Mouse (Mus musculus): Measurements from ENCODE around the gene Gdap1l1. TPM values are rescaled to one million over a fixed set of nuclear protein-coding genes. Genes with fewer than 3 reads are reported as not detected.

Gdap1l1 gene
- polyA plus RNA-seq, 1 experiment from 2014 or later = 5.0 TPM

- 0 out of 2 replicates have a peak overlapping the region, but pooled peaks have one; percentile 31 for H3K9ac ChIP-seq (ENCODE audit: low read depth, low read length)
- peaks cover 9% of the 10 kb centered on the region for H3K27me3 ChIP-seq (replicated peaks; ENCODE audit: control insufficient read depth, insufficient read depth, low read length)
- WGBS = 1% methylated on average over 30 of the region's 30 CpGs
- H3K4me1 ChIP-seq (ENCODE audit: control insufficient read depth, insufficient read depth, low read length) = peaks cover 6% of the 10 kb centered on the region; the same call in 1 of the 2 replicates
- H3K4me3 ChIP-seq (ENCODE audit: low read length) = peak overlapping the region; percentile 39
- no peak overlapping the region for H3K27ac ChIP-seq (ENCODE audit: low read length)
- no peaks in the 10 kb centered on the region for H3K9me3 ChIP-seq (ENCODE audit: control insufficient read depth, low read length)
- peak overlapping the region; percentile 50 for H3K4me2 ChIP-seq (ENCODE audit: low read depth, low read length)
- no peak; the same call in 1 of the 2 replicates for ATAC-seq
- H3K36me3 ChIP-seq (ENCODE audit: control insufficient read depth, insufficient read depth, low read length) = no peaks in the 10 kb centered on the region
These were observed 559 bp downstream of the Gdap1l1 start for GRCm38 (mm10) chr2:163438619-163439451.

- 0 out of 2 replicates have a peak overlapping the region, but pooled peaks have one; percentile 50 for H3K4me2 ChIP-seq (ENCODE audit: low read depth, low read length)
- 42% methylated on average over 1 of the region's 1 CpGs for WGBS
- no peaks in the 10 kb centered on the region for H3K9me3 ChIP-seq (ENCODE audit: control insufficient read depth, low read length)
- peaks cover 6% of the 10 kb centered on the region; the same call in 1 of the 2 replicates for H3K4me1 ChIP-seq (ENCODE audit: control insufficient read depth, insufficient read depth, low read length)
- no peak overlapping the region for H3K9ac ChIP-seq (ENCODE audit: low read depth, low read length)
- H3K4me3 ChIP-seq (ENCODE audit: low read length) = no peak overlapping the region
- no peak for ATAC-seq
- H3K36me3 ChIP-seq (ENCODE audit: control insufficient read depth, insufficient read depth, low read length) = no peaks in the 10 kb centered on the region
- H3K27ac ChIP-seq (ENCODE audit: low read length) = no peak overlapping the region
- H3K27me3 ChIP-seq (replicated peaks; ENCODE audit: control insufficient read depth, insufficient read depth, low read length) = peaks cover 9% of the 10 kb centered on the region
These were observed 1.2 kb downstream of the Gdap1l1 start for GRCm38 (mm10) chr2:163439488-163439887.

GRCm38 (mm10) chr2:163443543-163443942, 5.3 kb downstream of the Gdap1l1 start:
- H3K36me3 ChIP-seq (ENCODE audit: control insufficient read depth, insufficient read depth, low read length) = no peaks in the 10 kb centered on the region
- H3K9me3 ChIP-seq (ENCODE audit: control insufficient read depth, low read length) = no peaks in the 10 kb centered on the region
- no peak overlapping the region for H3K9ac ChIP-seq (ENCODE audit: low read depth, low read length)
- H3K27ac ChIP-seq (ENCODE audit: low read length) = no peak overlapping the region
- H3K4me1 ChIP-seq (ENCODE audit: control insufficient read depth, insufficient read depth, low read length) = peaks cover 2% of the 10 kb centered on the region; the same call in 1 of the 2 replicates
- H3K4me3 ChIP-seq (ENCODE audit: low read length) = no peak overlapping the region
- no peak for ATAC-seq
- no peak overlapping the region for H3K4me2 ChIP-seq (ENCODE audit: low read depth, low read length)
- WGBS = 65% methylated on average over 6 of the region's 6 CpGs
- peaks cover 6% of the 10 kb centered on the region for H3K27me3 ChIP-seq (replicated peaks; ENCODE audit: control insufficient read depth, insufficient read depth, low read length)

- 47% methylated on average over 7 of the region's 7 CpGs for WGBS
- Histone ChIP-seq H3K27me3 (replicated peaks; ENCODE audit: control insufficient read depth, insufficient read depth, low read length) (peaks cover 1% of the 10 kb centered on the region; the same call in 1 of the 2 replicates), H3K9me3 (ENCODE audit: control insufficient read depth, low read length) (no peaks in the 10 kb centered on the region), H3K4me1 (ENCODE audit: control insufficient read depth, insufficient read depth, low read length) (no peaks in the 10 kb centered on the region), H3K36me3 (ENCODE audit: control insufficient read depth, insufficient read depth, low read length) (no peaks in the 10 kb centered on the region), H3K27ac (ENCODE audit: low read length) (no peak overlapping the region), H3K4me2 (ENCODE audit: low read depth, low read length) (no peak overlapping the region), H3K4me3 (ENCODE audit: low read length) (no peak overlapping the region), H3K9ac (ENCODE audit: low read depth, low read length) (no peak overlapping the region)
- ATAC-seq = no peak
These were observed 5.7 kb downstream of the Gdap1l1 start for GRCm38 (mm10) chr2:163444017-163444416.

GRCm38 (mm10) chr2:163447375-163447774, 9.1 kb downstream of the Gdap1l1 start:
- Histone ChIP-seq H3K27me3 (replicated peaks; ENCODE audit: control insufficient read depth, insufficient read depth, low read length) (no peaks in the 10 kb centered on the region), H3K36me3 (ENCODE audit: control insufficient read depth, insufficient read depth, low read length) (no peaks in the 10 kb centered on the region), H3K27ac (ENCODE audit: low read length) (no peak overlapping the region), H3K9ac (ENCODE audit: low read depth, low read length) (no peak overlapping the region), H3K9me3 (ENCODE audit: control insufficient read depth, low read length) (no peaks in the 10 kb centered on the region), H3K4me2 (ENCODE audit: low read depth, low read length) (no peak overlapping the region), H3K4me1 (ENCODE audit: control insufficient read depth, insufficient read depth, low read length) (no peaks in the 10 kb centered on the region), H3K4me3 (ENCODE audit: low read length) (no peak overlapping the region)
- WGBS = 79% methylated on average over 12 of the region's 12 CpGs
- no peak for ATAC-seq

GRCm38 (mm10) chr2:163449276-163449675, 11.0 kb downstream of the Gdap1l1 start:
- WGBS = 50% methylated on average over 3 of the region's 3 CpGs
- no peak overlapping the region for H3K4me3 ChIP-seq (ENCODE audit: low read length)
- H3K4me1 ChIP-seq (ENCODE audit: control insufficient read depth, insufficient read depth, low read length) = no peaks in the 10 kb centered on the region
- no peak for ATAC-seq
- H3K27ac ChIP-seq (ENCODE audit: low read length) = no peak overlapping the region
- H3K4me2 ChIP-seq (ENCODE audit: low read depth, low read length) = no peak overlapping the region
- H3K9me3 ChIP-seq (ENCODE audit: control insufficient read depth, low read length) = no peaks in the 10 kb centered on the region
- no peaks in the 10 kb centered on the region for H3K27me3 ChIP-seq (replicated peaks; ENCODE audit: control insufficient read depth, insufficient read depth, low read length)
- no peaks in the 10 kb centered on the region for H3K36me3 ChIP-seq (ENCODE audit: control insufficient read depth, insufficient read depth, low read length)
- no peak overlapping the region for H3K9ac ChIP-seq (ENCODE audit: low read depth, low read length)

- Histone ChIP-seq H3K4me1 (ENCODE audit: control insufficient read depth, insufficient read depth, low read length) (no peaks in the 10 kb centered on the region), H3K36me3 (ENCODE audit: control insufficient read depth, insufficient read depth, low read length) (no peaks in the 10 kb centered on the region), H3K4me3 (ENCODE audit: low read length) (no peak overlapping the region), H3K27me3 (replicated peaks; ENCODE audit: control insufficient read depth, insufficient read depth, low read length) (no peaks in the 10 kb centered on the region), H3K27ac (ENCODE audit: low read length) (no peak overlapping the region), H3K4me2 (ENCODE audit: low read depth, low read length) (no peak overlapping the region), H3K9me3 (ENCODE audit: control insufficient read depth, low read length) (no peaks in the 10 kb centered on the region), H3K9ac (ENCODE audit: low read depth, low read length) (no peak overlapping the region)
- ATAC-seq = no peak
- WGBS = 67% methylated on average over 6 of the region's 6 CpGs
These were observed 12.5 kb downstream of the Gdap1l1 start for GRCm38 (mm10) chr2:163450668-163451295.

- Histone ChIP-seq H3K4me2 (ENCODE audit: low read depth, low read length) (no peak overlapping the region), H3K9me3 (ENCODE audit: control insufficient read depth, low read length) (no peaks in the 10 kb centered on the region), H3K36me3 (ENCODE audit: control insufficient read depth, insufficient read depth, low read length) (no peaks in the 10 kb centered on the region), H3K27me3 (replicated peaks; ENCODE audit: control insufficient read depth, insufficient read depth, low read length) (no peaks in the 10 kb centered on the region), H3K27ac (ENCODE audit: low read length) (no peak overlapping the region), H3K4me1 (ENCODE audit: control insufficient read depth, insufficient read depth, low read length) (no peaks in the 10 kb centered on the region), H3K9ac (ENCODE audit: low read depth, low read length) (no peak overlapping the region), H3K4me3 (ENCODE audit: low read length) (no peak overlapping the region)
- ATAC-seq = no peak
- WGBS = 85% methylated on average over 6 of the region's 6 CpGs
These were observed 14.5 kb downstream of the Gdap1l1 start for GRCm38 (mm10) chr2:163452738-163453137.

- Histone ChIP-seq H3K9ac (ENCODE audit: low read depth, low read length) (no peak overlapping the region), H3K4me1 (ENCODE audit: control insufficient read depth, insufficient read depth, low read length) (no peaks in the 10 kb centered on the region), H3K36me3 (ENCODE audit: control insufficient read depth, insufficient read depth, low read length) (no peaks in the 10 kb centered on the region), H3K9me3 (ENCODE audit: control insufficient read depth, low read length) (no peaks in the 10 kb centered on the region), H3K4me2 (ENCODE audit: low read depth, low read length) (no peak overlapping the region), H3K4me3 (ENCODE audit: low read length) (no peak overlapping the region), H3K27ac (ENCODE audit: low read length) (no peak overlapping the region), H3K27me3 (replicated peaks; ENCODE audit: control insufficient read depth, insufficient read depth, low read length) (no peaks in the 10 kb centered on the region)
- ATAC-seq = no peak
- 84% methylated on average over 13 of the region's 13 CpGs for WGBS
These were observed 15.1 kb downstream of the Gdap1l1 start for GRCm38 (mm10) chr2:163453378-163453777.
